Mouse (Mus musculus) forebrain, embryonic 12.5 days (tissue): ENCODE data around the gene Scnm1. TPM values are rescaled to one million over a fixed set of nuclear protein-coding genes. Genes with fewer than 3 reads are reported as not detected.
"Not testable (repeated sequence)": the region's sequence is repeated elsewhere in the genome, so short reads cannot be mapped to it uniquely, and the experiment has no call there.

Experiments used
- ATAC-seq: fragments of 200-750 bp; cut with Nextera tagmentation; 2 replicates; pipeline ENCODE4 v1.8.0; 2017; ENCODE audit warnings: moderate TSS enrichment; ENCODE audit not compliant: low FRiP score
- H3K27ac ChIP-seq: fragments of 300-500 bp; sonication (generic); 2 replicates; pipeline ENCODE4 v1.5.1; 2016; ENCODE audit warnings: mild to moderate bottlenecking
- H3K27me3 ChIP-seq: fragments of 300-500 bp; sonication (generic); 2 replicates; pipeline ENCODE4 v1.6.1; 2016; ENCODE audit warnings: mild to moderate bottlenecking
- H3K36me3 ChIP-seq: fragments of 300-500 bp; sonication (generic); replicated peaks from 2 replicates; pipeline ENCODE4 v1.6.1; 2016; ENCODE audit warnings: mild to moderate bottlenecking
- H3K4me1 ChIP-seq: fragments of 300-500 bp; sonication (generic); 2 replicates; pipeline ENCODE4 v1.6.1; 2016
- H3K4me2 ChIP-seq: fragments of 300-500 bp; sonication (generic); 2 replicates; pipeline ENCODE4 v1.6.1; 2016; ENCODE audit warnings: mild to moderate bottlenecking, moderate library complexity
- H3K4me3 ChIP-seq: fragments of 300-500 bp; sonication (generic); replicated peaks from 2 replicates; pipeline ENCODE4 v1.5.1; 2016; ENCODE audit warnings: mild to moderate bottlenecking
- H3K9ac ChIP-seq: fragments of 300-500 bp; sonication (generic); 2 replicates; pipeline ENCODE4 v1.6.1; 2016; ENCODE audit warnings: mild to moderate bottlenecking
- H3K9me3 ChIP-seq: fragments of 300-500 bp; sonication (generic); 2 replicates; pipeline ENCODE4 v1.6.1; 2016
- WGBS: fragments of 180-500 bp; shearing (Covaris S2); methylation state at CpG from one replicate; pipeline ENCODE4 v1.1.7; 2016; 5-methylcytosine and 5-hydroxymethylcytosine counted together
- polyA plus RNA-seq: library from polyadenylated mRNA; unstranded; fragments of >200 nt; fragmentation: Nextera tagmentation; extraction: Ambion mirVana; gene quantifications from 2 replicates; pipeline ENCODE4 v1.2.1, GENCODE M21; 2016

Scnm1 gene
- polyA plus RNA-seq, 1 experiment from 2014 or later, result 84.6 TPM

GRCm38 (mm10) chr3:95141474-95141873, 7.7 kb upstream of the Scnm1 start:
- Histone ChIP-seq H3K4me3 (no peak overlapping the region), H3K4me1 (no peaks in the 10 kb centered on the region), H3K27me3 (no peaks in the 10 kb centered on the region), H3K27ac (no peak overlapping the region), H3K9ac (no peak overlapping the region), H3K4me2 (no peak overlapping the region), H3K9me3 (no peaks in the 10 kb centered on the region), H3K36me3 (peaks cover 16% of the 10 kb centered on the region)
- 94% methylated on average over 9 of the region's 9 CpGs for whole genome bisulfite sequencing
- ATAC-seq, result no peak

GRCm38 (mm10) chr3:95140795-95141194, 7.0 kb upstream of the Scnm1 start:
- no peaks in the 10 kb centered on the region for H3K27me3 ChIP-seq

GRCm38 (mm10) chr3:95140289-95140595, 6.4 kb upstream of the Scnm1 start:
- Histone ChIP-seq H3K9me3 (no peaks in the 10 kb centered on the region), H3K9ac (peak overlapping the region; percentile 12; the same call in 1 of the 2 replicates), H3K4me3 (no peak overlapping the region), H3K4me2 (no peak overlapping the region), H3K4me1 (peaks cover 5% of the 10 kb centered on the region), H3K36me3 (peaks cover 16% of the 10 kb centered on the region), H3K27me3 (no peaks in the 10 kb centered on the region), H3K27ac (no peak overlapping the region)
- WGBS, result 66% methylated on average over 18 of the region's 18 CpGs
- ATAC-seq, result no peak

More at GRCm38 (mm10) chr3:95140795-95141194, 7.0 kb upstream of the Scnm1 start:
- no peak for ATAC-seq
- WGBS, result 88% methylated on average over 6 of the region's 6 CpGs
- H3K9me3 ChIP-seq, result no peaks in the 10 kb centered on the region
- no peak overlapping the region for H3K9ac ChIP-seq
- no peaks in the 10 kb centered on the region for H3K4me1 ChIP-seq
- no peak overlapping the region for H3K27ac ChIP-seq
- no peak overlapping the region for H3K4me3 ChIP-seq
- peaks cover 16% of the 10 kb centered on the region for H3K36me3 ChIP-seq
- H3K4me2 ChIP-seq, result no peak overlapping the region

- H3K9me3 ChIP-seq, result no peaks in the 10 kb centered on the region
- H3K36me3 ChIP-seq, result peaks cover 16% of the 10 kb centered on the region
- H3K9ac ChIP-seq, result peak overlapping the region; percentile 12; the same call in 1 of the 2 replicates
- WGBS, result 73% methylated on average over 25 of the region's 25 CpGs
- H3K4me1 ChIP-seq, result peaks cover 10% of the 10 kb centered on the region
- no peak overlapping the region for H3K4me2 ChIP-seq
- ATAC-seq, result no peak
- no peak overlapping the region for H3K4me3 ChIP-seq
- H3K27me3 ChIP-seq, result no peaks in the 10 kb centered on the region
- no peak overlapping the region for H3K27ac ChIP-seq
These were observed 5.9 kb upstream of the Scnm1 start for GRCm38 (mm10) chr3:95139586-95140288.

- Histone ChIP-seq H3K9ac (no peak overlapping the region), H3K27me3 (no peaks in the 10 kb centered on the region), H3K27ac (no peak overlapping the region), H3K4me2 (no peak overlapping the region), H3K36me3 (peaks cover 22% of the 10 kb centered on the region), H3K9me3 (no peaks in the 10 kb centered on the region), H3K4me3 (no peak overlapping the region), H3K4me1 (peaks cover 16% of the 10 kb centered on the region)
- 96% methylated on average over 3 of the region's 3 CpGs for WGBS
- ATAC-seq, result no peak
These were observed 2.5 kb upstream of the Scnm1 start for GRCm38 (mm10) chr3:95136336-95136735.

GRCm38 (mm10) chr3:95135433-95136052, 1.7 kb upstream of the Scnm1 start:
- Histone ChIP-seq H3K9ac (no peak overlapping the region), H3K36me3 (peaks cover 21% of the 10 kb centered on the region), H3K9me3 (no peaks in the 10 kb centered on the region), H3K27me3 (no peaks in the 10 kb centered on the region), H3K4me1 (peaks cover 16% of the 10 kb centered on the region), H3K27ac (no peak overlapping the region), H3K4me2 (peak overlapping the region; percentile 52), H3K4me3 (peak overlapping the region; percentile 23; the same call in 1 of the 2 replicates)
- ATAC-seq, result no peak
- 91% methylated on average over 7 of the region's 7 CpGs for WGBS

GRCm38 (mm10) chr3:95135023-95135422, 1.2 kb upstream of the Scnm1 start:
- Histone ChIP-seq H3K36me3 (peaks cover 20% of the 10 kb centered on the region), H3K9ac (no peak overlapping the region), H3K9me3 (no peaks in the 10 kb centered on the region), H3K4me3 (peak overlapping the region; percentile 23), H3K4me2 (peak overlapping the region; percentile 52), H3K4me1 (peaks cover 16% of the 10 kb centered on the region), H3K27ac (no peak overlapping the region), H3K27me3 (no peaks in the 10 kb centered on the region)
- no peak for ATAC-seq
- 34% methylated on average over 6 of the region's 6 CpGs for WGBS

GRCm38 (mm10) chr3:95134133-95134532, 322 bp upstream of the Scnm1 start:
- H3K27me3 ChIP-seq, H3K9ac ChIP-seq, H3K27ac ChIP-seq, H3K9me3 ChIP-seq, H3K4me2 ChIP-seq, H3K4me3 ChIP-seq: not testable (repeated sequence)
- ATAC-seq, result peak; percentile 49
- WGBS, result no CpG with 5 or more reads among the region's 12 CpGs
- Histone ChIP-seq H3K36me3 (peaks cover 22% of the 10 kb centered on the region), H3K4me1 (peaks cover 16% of the 10 kb centered on the region)

- Histone ChIP-seq H3K9ac (peak overlapping the region; percentile 80), H3K4me1 (peaks cover 16% of the 10 kb centered on the region), H3K27ac (peak overlapping the region; percentile 73; the same call in 1 of the 2 replicates), H3K27me3 (no peaks in the 10 kb centered on the region), H3K4me2 (peak overlapping the region; percentile 78), H3K36me3 (peaks cover 31% of the 10 kb centered on the region), H3K9me3 (no peaks in the 10 kb centered on the region), H3K4me3 (peak overlapping the region; percentile 57)
- 59% methylated on average over 11 of the region's 11 CpGs for WGBS
- peak; percentile 10; the same call in 1 of the 2 replicates for ATAC-seq
These were observed 635 bp downstream of the Scnm1 start for GRCm38 (mm10) chr3:95133176-95133575.

GRCm38 (mm10) chr3:95132389-95132788, 1.4 kb downstream of the Scnm1 start:
- not testable (repeated sequence) for H3K4me3 ChIP-seq, ATAC-seq, H3K27me3 ChIP-seq, H3K9me3 ChIP-seq, H3K27ac ChIP-seq, H3K9ac ChIP-seq, H3K4me2 ChIP-seq
- peaks cover 30% of the 10 kb centered on the region for H3K36me3 ChIP-seq
- peaks cover 16% of the 10 kb centered on the region for H3K4me1 ChIP-seq
- WGBS, result 82% methylated on average over 2 of the region's 2 CpGs

- no peak overlapping the region for H3K27ac ChIP-seq
- H3K9ac ChIP-seq, result no peak overlapping the region
- 92% methylated on average over 5 of the region's 5 CpGs for WGBS
- H3K4me2 ChIP-seq, result no peak overlapping the region
- H3K27me3 ChIP-seq, result no peaks in the 10 kb centered on the region
- H3K4me1 ChIP-seq, result peaks cover 10% of the 10 kb centered on the region
- ATAC-seq, result no peak
- H3K36me3 ChIP-seq, result peaks cover 30% of the 10 kb centered on the region
- no peaks in the 10 kb centered on the region for H3K9me3 ChIP-seq
- H3K4me3 ChIP-seq, result no peak overlapping the region
These were observed 3.7 kb downstream of the Scnm1 start for GRCm38 (mm10) chr3:95130081-95130480.

- H3K9ac ChIP-seq, result no peak overlapping the region; the same call in 1 of the 2 replicates
- ATAC-seq, result no peak
- no peaks in the 10 kb centered on the region for H3K27me3 ChIP-seq
- H3K27ac ChIP-seq, result no peak overlapping the region
- H3K36me3 ChIP-seq, result peaks cover 30% of the 10 kb centered on the region
- no peaks in the 10 kb centered on the region for H3K9me3 ChIP-seq
- no peak overlapping the region for H3K4me3 ChIP-seq
- 63% methylated on average over 6 of the region's 6 CpGs for WGBS
- H3K4me2 ChIP-seq, result no peak overlapping the region
- H3K4me1 ChIP-seq, result peaks cover 11% of the 10 kb centered on the region
These were observed 4.6 kb downstream of the Scnm1 start for GRCm38 (mm10) chr3:95129226-95129651.

GRCm38 (mm10) chr3:95124972-95125371, 8.8 kb downstream of the Scnm1 start:
- ATAC-seq, result no peak
- peaks cover 5% of the 10 kb centered on the region; the same call in 1 of the 2 replicates for H3K4me1 ChIP-seq
- H3K36me3 ChIP-seq, result peaks cover 48% of the 10 kb centered on the region

More at GRCm38 (mm10) chr3:95124972-95125371, 8.8 kb downstream of the Scnm1 start:
- no peak overlapping the region for H3K4me3 ChIP-seq
- H3K4me2 ChIP-seq, result no peak overlapping the region
- 46% methylated on average over 5 of the region's 5 CpGs for WGBS
- H3K27ac ChIP-seq, result 0 out of 2 replicates have a peak overlapping the region, but pooled peaks have one; percentile 31
- no peak overlapping the region for H3K9ac ChIP-seq
- no peaks in the 10 kb centered on the region for H3K9me3 ChIP-seq
- H3K27me3 ChIP-seq, result no peaks in the 10 kb centered on the region
